Mouse (Mus musculus) inflammation-experienced regulatory T-cells, adult 16 weeks (primary cell): ENCODE data around the gene Olfr1447. TPM values are rescaled to one million over a fixed set of nuclear protein-coding genes. Genes with fewer than 3 reads are reported as not detected.

ENCODE experiments used
- polyA plus RNA-seq: library from polyadenylated mRNA; unstranded; fragments of 100-300 nt; shearing (Covaris generic); gene quantifications from one replicate; pipeline ENCODE4 v1.2.1, GENCODE M21; 2017

Gene Olfr1447
- not detected for polyA plus RNA-seq

GRCm38 (mm10) chr19:12903643-12904042 lies at the start of gene Olfr1447:
Gene Olfr1447, minus strand, starts transcription at chr19:12903743.

GRCm38 (mm10) chr19:12949958-12950357 lies 46.4 kb upstream of the Olfr1447 start, which contains the start of gene Olfr1450:
Gene Olfr1450, plus strand, starts transcription at chr19:12950258.

GRCm38 (mm10) chr19:12930540-12930939 lies 27.0 kb upstream of the Olfr1447 start, which contains the start of gene Olfr1449:
Gene Olfr1449, plus strand, starts transcription at chr19:12930840.

DNA sequence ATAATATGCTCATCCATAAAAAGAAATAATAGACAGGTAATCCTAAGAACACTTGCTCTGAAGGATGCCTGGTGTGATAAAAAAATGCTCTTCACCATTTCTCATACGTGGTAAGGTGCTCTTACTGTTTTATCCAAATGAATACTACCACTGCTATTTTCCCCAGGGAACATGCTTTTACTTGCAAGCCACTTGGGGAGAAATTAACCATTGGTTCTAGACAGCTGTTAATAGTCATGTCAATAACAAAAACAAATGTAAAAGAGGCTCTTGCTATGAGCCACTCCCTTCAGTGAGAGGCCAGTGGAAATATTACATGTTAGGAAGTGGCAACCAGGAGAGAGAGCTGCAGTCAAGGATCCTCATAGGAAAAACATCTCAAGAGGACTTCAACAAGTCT lies 20.8 kb upstream of the Olfr1447 start, which contains the start of gene Olfr1448:
TSS of gene Olfr1448 (minus strand) at position 101 of the 400 bp plus-strand sequence.

GRCm38 (mm10) chr19:12893424-12893823 lies 10.1 kb downstream of the Olfr1447 start, which contains the start of gene Olfr1446:
Gene Olfr1446, minus strand, starts transcription at chr19:12893524.

DNA sequence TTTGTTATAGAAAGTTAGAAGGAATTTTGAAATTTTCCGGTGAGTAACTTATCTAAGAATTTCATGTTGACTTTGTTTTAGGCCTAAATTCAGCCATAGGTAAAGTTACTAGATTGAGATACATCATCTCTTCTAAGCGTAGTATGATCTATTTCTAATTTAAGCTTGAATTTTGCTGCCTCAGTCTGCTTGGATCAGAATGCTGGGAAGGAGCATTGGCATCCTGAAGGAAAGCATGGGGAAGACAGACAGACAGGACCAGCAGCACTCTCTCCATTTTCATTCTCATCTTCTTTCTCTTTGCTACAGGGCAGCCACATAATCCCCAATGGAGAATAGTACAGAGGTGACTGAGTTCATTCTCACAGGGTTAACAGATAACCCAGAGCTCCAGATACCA lies 20.0 kb downstream of the Olfr1447 start, which contains the start of gene Olfr1445:
TSS of gene Olfr1445 (plus strand) at position 301 of the 400 bp plus-strand sequence.

GRCm38 (mm10) chr19:12856983-12857382 lies 46.6 kb downstream of the Olfr1447 start, which contains the start of gene Olfr1444:
Gene Olfr1444, plus strand, starts transcription at chr19:12857283.

Other genes starting within 250 kb of the Olfr1447 start
- gene Olfr1442, start 233.3 kb downstream of the Olfr1447 start, polyA plus RNA-seq, result not detected
- gene Olfr1443, start 225.6 kb downstream of the Olfr1447 start, polyA plus RNA-seq, result not detected
- gene Keg1, start 208.0 kb downstream of the Olfr1447 start, polyA plus RNA-seq, result not detected
- gene Cntf, start 138.1 kb downstream of the Olfr1447 start, polyA plus RNA-seq, result 1.1 TPM
- gene Zfp91, start 107.6 kb downstream of the Olfr1447 start, polyA plus RNA-seq, result 8.7 TPM
- gene Lpxn, start 107.5 kb downstream of the Olfr1447 start, polyA plus RNA-seq, result 291 TPM
- not detected for gene Gm5244, start 57.1 kb downstream of the Olfr1447 start, polyA plus RNA-seq
- 0.68 TPM for gene Olfr1444, start 46.5 kb downstream of the Olfr1447 start, polyA plus RNA-seq
- not detected for gene Olfr1445, start 19.9 kb downstream of the Olfr1447 start, polyA plus RNA-seq
- gene Olfr1446, start 10.2 kb downstream of the Olfr1447 start, polyA plus RNA-seq, result not detected
- gene Olfr1448, start 20.7 kb upstream of the Olfr1447 start, polyA plus RNA-seq, result not detected
- not detected for gene Olfr1449, start 27.1 kb upstream of the Olfr1447 start, polyA plus RNA-seq
- gene Olfr1450, start 46.5 kb upstream of the Olfr1447 start, polyA plus RNA-seq, result not detected
- gene Olfr1451, start 91.3 kb upstream of the Olfr1447 start, polyA plus RNA-seq, result not detected
- 0.32 TPM for gene Olfr1453, start 124.6 kb upstream of the Olfr1447 start, polyA plus RNA-seq
- not detected for gene Olfr1454, start 156.9 kb upstream of the Olfr1447 start, polyA plus RNA-seq
- not detected for gene Olfr1457, start 194.1 kb upstream of the Olfr1447 start, polyA plus RNA-seq
- gene Olfr1458, start 203.0 kb upstream of the Olfr1447 start, polyA plus RNA-seq, result not detected
- not detected for gene Olfr1459, start 245.8 kb upstream of the Olfr1447 start, polyA plus RNA-seq